Mouse (Mus musculus) kidney, adult 18-20 months (tissue): ENCODE data around the gene Trpc7.

Source experiments
- DNase-seq: peaks from one replicate; pipeline ENCODE4 v3.0.0; 2021

Gene Trpc7

DNA sequence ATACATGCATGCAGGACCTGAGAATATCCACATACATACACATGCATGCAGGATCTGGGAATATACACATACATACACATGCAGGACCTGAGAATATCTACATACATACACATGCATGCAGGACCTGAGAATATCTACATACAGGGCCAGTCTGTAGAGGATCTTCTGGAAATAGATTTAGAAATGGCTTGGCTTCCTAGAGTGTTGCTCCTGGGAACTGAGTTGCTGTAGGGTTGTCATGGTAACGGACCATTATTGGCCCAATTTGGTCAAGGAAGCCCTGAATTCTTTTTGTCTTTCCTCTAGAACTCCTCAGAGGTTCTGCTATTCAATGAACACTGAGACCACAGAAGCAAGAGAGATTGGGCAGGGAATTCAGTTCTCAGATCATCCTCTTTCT is 113.2 kb downstream of the Trpc7 start:
- no peak for DNase-seq

DNA sequence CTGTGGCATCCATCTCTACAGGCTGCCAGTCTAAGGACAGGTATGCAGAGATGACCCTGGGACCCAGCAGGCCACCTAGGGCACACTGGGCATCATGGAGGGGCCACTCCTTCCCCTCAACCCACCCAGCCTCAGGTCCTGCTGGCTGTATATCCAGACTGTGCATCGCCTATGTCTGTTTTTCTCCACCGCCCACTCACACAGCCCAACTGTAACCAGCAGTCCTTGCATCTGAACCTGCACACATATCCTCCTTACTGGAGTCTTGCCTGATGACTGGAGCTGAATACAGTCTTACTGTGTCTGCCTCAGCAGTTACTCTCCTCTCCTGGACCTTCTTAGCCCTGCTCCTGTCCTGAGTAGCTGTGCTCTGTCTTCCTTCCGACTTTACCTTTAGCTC is 114.1 kb downstream of the Trpc7 start:
- DNase-seq, result no peak

DNA sequence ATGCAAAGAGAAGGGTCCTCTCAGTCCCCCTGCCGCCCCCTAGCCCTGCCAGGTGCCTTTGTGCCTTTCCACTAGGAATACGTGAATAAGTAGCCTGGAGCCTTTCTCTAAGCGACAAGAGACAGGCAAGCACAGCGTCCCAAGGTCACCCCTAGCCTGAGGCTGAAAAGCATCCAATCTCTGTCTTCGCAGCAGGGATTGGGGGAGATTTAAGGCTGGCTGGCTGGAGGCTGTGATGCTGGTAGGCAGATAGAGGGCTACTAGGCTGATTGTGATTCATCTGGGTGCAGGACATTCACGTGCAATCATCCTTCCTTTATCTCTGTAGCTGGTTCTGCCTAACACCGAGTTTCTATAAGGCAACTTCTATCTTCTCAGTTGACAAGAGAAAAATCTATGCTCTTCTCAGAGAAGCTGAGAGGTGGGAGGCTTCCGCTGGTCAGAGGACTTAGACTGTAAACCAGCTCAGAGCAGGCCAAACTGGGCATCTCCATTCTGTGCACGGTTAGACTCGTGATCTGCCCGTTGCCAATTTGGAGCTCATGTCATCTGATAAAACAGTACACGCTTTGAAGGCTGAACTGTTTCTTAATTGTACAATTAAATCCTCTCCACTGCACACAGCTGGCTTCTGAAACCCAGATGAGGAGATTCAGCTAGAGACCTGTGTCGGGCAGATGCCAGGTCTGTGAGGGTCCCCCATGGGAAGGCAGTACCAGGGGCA is 114.9 kb downstream of the Trpc7 start:
- DNase-seq, result no peak

DNA sequence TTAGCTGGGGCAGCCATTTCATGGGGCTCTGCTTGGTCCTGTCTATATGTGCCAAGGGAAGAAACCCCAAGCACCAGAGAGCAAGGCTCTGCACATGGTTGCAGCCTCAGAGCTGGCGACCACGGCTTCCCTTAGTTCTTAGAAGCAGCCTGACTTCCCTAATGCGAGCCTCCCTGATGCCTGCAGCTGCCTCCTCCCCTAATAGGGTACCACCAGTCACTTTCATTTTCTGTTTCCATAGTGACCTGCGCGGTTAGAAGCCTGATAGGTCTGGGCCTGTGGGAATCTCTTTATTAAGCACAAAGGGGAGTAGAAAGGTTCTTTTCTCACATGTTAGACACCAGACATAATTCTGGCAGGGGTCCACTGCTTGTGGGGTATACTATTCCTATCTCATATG is 121.5 kb downstream of the Trpc7 start:
- no peak for DNase-seq

DNA sequence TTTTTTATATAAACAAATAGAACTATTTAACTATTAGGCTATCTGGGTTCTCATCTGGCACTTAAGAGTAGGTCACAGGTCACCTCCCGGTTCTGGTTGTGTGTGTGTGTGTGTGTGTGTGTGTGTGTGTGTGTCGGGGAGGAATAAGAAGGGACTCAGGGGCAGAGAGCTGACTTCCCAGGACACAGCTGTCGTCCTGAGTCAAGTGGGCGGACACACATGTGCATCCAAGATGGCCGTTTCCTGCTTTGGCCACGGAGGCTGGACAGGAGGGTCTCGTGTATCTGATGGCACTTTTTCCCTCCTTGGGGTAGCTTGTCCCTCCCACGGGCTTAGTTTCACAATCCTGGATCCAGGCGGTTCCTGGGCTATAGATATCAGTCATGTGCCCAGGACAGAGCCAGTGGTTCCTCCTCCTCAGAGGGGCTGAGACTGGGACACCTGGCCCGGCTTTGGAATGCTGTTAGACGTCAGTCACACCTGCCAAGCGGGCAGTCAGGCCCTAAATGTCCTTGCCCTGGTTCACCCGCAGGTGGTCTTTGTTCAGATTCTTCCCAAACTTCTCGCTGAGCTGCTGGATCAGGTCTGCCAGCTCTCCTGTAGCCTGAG is 122.4 kb downstream of the Trpc7 start:
- DNase-seq, result no peak

DNA sequence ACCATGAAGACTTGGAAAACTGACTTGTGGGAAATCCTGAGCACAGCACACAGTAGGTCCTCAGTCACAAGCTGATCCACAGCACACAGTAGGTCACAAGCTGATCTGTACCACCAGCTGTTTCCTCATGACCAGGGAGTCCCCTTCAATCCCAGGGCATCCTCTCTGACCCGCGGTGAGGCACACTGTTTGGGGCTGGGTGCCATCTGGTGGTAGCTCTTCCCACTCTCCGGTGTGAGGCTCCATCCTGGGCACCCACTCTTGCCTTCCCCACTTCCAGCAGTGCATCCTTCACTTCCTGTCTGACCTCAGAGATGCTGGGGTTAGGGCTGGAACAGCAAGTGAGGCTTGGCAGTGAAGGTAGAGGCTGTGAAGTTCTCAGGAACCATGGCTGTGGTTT is 123.2 kb downstream of the Trpc7 start:
- DNase-seq, result no peak

DNA sequence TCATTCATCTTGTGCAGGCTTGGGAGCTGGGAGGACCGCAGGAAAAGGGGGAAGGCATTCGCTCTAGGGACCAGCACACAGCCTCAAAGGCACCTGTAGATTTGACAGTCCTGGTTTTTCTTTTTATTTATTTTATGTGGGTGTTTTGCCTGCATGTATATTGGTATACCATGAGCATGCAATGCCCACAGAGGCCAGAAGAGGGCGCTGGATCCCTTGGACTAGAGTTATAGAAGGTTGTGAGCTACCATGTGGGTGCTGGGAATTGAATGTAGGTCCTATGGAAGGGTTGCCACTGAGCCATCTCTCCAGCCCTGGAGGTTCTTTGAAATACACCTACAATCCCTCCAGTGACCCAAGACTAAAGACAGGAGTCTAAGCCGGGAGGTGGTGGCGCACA is 125.0 kb downstream of the Trpc7 start:
- no peak for DNase-seq

DNA sequence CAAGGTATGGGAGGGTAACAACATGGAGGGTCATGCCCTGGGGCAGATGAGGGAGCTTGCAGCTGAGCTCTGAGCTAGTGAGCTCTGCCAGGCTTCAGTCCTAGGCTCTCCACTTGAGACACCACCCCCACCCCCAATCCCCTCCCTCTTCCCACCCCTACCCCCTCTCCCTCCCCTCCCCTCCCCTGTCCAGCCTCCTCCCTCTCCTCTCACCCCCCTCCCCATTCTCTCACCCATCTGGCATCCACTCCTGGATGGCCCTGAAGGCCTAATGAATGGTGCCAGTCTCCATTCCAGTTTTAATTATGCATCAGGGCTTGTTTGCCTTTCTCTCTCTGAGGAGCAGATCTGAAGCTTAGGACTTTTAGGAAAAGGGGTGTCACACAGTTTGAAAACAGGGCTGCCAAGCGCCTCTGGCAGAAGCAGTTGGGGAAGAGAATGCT is 125.6 kb downstream of the Trpc7 start:
- DNase-seq, result no peak

DNA sequence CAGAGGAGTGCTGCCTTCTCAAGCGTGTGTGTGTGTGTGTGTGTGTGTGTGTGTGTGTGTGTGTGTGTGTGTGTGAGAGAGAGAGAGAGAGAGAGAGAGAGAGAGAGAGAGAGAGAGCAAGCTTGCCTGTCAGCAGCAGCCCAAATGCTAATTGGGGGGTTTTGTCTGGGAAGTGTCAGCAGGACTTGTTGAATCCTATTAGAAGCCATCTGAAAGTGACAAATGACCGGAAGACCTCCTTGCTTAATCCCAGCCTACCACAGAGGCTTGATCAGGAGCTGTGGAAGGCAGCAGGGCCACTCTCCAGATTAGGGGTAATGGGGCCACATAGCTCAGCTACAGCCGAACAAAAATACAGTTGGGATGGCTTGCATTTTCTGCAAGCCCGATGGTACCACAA is 126.4 kb downstream of the Trpc7 start:
- DNase-seq, result no peak

DNA sequence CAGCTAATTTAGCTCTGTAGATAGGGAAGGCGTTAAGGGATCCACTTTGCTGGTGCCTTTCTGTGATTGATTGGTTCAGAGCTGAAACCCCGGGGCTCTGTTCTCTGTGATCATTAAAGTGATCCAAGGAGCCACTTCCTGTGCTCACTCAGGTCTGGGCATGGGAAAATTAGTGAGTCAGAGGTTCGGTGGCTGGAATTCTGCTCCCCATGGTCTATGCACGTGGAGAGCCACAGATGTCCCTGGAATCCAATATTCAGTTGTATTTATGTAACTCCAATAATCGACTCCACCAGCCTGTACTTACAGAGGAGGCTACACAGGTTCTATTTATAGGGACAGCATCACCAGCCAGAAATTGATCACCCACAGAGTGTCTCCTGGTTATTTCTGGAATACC is 129.6 kb downstream of the Trpc7 start:
- no peak for DNase-seq

DNA sequence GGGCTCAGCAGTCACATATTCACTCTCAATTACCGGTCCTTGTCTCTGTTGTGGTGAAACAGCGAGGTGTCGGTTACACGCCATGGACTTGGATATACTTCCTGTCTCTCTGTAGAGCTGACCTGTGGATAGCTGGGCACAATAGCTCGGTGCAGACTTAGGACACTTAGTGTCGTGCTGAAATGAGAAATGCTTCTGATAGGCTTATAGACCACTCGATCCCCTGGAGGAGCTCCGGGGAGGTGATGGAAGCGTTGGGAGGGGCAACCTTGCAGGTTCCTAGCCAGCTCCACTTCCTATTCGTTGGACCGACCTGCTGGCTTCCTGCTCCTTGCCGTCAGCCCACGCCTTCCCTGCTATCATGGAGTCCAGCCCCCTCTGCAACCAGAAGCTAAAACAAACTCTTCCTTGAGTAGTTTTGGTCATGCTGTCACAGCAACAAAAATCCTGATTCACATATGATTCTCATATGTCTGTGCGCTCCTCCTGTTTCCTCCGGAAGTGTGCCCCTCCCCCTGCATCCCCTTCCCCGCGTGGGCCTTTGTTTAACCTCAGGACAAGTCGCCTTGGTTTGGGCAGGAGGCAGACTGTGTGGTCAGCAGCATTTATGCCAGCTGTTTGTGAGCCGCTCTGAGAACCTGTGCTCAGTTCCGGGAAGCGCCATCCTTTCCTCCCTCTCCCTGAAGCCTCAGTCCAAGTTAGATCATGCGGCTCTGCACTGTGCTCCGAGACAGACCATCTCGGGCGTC is 130.3 kb downstream of the Trpc7 start:
- no peak for DNase-seq

DNA sequence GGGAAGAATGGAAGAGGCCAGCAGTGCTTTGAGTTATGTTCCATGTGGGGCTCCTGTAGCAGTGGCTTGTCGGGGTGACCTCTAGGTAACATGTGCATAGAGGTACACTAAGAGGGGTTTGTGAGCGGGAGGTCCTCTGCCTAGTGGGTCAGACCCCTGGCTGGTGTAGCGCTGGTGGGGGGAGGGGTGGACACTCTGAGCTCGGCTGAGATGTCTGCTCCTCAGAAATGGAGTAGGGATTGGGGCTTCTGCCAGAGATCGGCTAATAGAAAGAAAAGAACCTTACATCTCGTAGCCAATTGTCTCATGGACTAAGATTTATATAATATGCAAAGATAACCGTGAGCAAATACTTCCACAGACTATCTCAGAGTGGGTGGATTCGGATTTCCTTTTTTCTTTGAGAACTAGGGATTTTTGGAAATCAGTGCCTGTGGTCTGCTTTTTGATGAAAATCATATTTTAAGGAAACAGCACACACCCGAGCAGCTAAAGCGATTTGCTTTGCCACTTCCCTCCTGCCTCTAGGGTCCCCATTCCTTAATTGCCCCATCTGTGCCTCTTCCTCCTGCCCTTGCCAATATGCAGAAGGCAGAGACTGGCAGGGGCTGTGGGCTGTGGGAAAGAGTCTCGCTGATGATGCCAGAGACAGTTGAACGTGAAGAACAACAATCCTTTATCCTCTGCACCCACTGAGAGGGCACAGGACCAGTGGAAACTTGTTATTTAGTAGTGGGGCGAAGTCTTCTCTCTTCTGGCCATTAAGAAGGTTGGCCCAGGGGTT is 133.2 kb downstream of the Trpc7 start:
- DNase-seq, result no peak

DNA sequence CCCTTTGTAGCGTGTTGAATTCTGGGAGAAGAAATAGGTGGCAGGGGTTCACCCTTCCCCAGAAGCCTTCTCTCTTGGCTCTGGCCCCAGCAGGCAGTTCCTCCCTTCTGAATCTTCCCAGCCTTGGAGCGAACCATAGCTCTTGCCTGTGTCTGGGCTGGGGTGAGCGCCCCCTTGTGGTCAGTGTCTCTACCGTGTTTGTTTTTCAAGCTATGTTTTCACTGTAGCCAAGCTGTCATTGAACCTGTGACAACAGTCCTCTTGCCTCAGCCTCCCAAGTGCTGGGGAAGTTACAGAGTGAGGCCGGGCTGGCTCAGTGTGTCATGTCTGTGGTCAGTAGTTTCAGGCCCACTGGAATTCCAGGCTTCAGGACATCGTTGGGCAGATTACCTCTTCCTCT is 137.3 kb downstream of the Trpc7 start:
- DNase-seq, result peak; percentile 83

DNA sequence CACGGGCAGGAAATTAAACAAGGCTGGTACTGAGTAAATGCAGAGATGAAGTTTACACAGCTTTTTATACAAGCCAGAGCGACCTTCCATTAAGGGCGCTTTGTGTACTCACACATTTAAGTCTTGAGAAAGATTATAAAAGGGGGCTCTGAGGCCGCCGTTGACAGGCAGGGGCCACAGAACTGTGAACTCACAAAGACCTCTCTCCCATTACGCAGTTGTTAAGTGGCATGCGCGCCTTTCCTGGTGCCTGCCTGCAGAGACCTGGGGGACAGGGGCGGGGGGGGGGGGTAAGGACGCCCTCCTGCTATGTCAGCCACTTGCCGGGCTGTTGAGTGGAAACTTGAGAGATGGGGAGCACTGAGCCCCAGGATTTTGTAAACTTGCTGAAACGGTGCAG is 138.6 kb downstream of the Trpc7 start:
- DNase-seq, result no peak

DNA sequence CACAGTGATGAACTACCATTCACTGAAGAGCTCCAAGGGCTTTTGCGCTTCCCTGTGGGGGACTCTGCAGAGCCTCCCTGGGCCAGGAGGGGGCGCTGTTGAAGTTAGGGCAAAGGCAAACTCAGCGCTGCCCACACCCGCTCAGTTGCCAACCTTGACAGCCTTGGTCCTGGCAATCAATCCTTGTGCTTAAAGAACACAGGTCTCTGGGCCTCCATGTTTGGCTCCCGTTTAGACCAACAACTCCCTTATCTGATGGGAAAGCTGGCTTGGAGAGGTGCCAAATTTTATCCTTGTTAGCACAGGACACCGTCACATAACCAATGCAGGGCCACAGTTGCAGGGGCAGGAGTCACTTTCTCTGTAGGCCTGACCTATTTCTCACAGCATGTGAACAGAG is 139.9 kb downstream of the Trpc7 start:
- DNase-seq, result peak; percentile 23

DNA sequence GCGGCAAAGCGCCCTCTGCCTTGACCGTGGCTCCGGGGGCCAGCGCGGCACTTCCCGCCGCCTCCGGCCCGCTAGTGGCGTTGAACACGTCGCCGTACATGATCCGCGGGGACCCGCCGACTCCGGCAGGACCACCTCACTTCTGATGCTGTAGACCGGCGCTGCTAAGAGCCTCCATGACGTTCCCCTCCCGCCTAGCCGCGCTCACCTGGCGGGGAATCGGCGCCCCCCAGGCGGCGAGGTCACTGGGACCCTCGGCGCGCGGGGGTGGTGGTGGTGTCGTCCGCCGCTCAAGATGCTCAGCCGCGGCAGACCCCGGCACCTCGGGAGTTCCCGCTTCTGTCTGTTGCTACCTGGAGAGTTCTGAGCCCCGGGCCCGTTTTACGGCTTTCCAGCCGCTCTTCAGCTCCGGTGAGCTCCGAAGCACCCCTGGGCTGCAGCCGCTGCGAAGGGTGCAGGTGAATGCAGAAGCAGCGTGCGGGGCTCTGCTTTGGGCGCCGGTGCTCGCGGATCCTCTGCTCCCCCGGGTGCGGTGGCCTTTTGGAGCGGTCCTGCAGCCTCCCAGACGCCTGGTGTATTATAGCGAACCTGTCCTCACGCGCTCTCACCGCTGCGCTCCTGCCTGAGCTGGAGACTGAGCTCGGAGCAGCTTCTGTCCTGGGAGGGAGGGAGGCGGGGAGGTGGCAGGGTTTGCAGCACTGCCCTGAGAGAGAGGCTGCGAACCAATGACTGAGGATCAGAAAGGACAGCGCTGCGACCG is 142.4 kb downstream of the Trpc7 start, which contains the start of gene Gm45623:
TSS of gene Gm45623 (minus strand) at position 636 of the 760 bp plus-strand sequence.
- DNase-seq, result no peak

DNA sequence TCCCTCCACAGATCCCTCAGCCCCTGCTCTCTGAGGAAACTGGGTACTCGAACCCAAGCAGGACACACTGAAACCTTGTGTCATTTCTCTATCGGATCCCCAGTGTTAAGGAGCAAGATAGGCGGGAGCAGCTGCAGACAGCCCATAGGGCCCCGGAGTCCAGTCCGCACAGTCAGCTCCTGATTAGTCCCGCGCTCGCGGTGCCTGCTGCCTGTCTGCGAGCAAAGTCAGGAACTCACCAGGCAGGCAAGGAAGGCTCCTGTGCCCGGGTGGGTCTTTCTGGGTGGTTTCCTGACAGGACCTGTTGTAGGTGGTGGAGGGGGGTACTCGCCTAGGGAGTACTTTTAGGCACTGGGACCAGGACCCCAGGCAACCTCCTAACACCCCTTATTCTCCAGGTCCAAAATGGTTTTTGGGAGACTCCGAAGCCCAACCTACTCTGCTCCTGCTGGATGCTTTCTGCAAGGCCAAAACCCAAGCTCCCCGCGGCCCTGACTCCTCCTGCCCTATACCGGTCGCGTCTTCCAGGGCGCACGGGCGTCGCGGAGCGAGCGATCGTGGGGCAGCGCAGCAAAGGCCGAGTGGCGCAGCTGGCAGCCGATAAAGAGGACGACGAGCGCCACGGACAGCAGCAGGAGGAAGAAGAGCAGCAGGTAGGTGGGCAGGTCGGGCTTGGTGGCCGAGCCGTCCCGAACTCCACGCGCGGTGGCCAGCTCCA is 143.2 kb downstream of the Trpc7 start:
- no peak for DNase-seq

DNA sequence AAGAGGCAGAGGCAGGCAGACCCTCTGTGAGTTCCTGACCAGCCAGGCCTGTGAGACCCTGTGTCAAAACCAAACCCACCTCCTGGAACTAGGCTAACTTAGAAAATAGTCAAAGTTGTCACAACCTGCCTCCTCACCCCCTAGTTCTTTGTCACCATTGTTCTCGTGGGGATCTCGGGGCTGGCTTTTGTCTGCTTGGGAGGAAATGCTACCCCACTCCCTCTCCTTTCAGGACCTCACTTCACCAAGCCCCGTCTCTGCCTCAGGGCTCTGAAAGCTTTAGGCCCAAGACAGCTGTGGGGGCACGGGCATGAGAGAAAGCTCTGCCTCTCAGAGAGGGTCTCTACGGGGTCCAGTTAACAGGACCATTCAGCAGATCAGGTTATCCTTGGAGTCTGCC is 144.0 kb downstream of the Trpc7 start:
- DNase-seq, result no peak

DNA sequence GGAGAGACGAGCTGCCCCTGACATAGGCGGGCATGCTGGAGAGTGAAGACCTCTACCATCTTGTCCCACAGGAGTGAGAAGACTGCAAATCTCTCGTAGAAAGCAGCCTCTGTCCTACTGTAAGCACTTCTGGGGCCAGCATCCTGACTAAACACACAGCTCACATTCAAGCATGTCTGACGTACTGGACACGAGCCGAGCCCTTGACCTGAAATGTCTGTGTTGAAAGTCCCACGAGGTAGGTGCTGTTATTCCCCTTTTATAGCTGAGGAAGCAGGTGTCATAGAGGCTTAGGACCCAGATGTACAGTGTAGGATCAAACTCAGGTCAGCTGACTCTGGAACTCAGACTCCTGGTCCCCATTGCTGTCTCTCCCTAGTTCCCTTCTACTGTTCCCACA is 146.4 kb downstream of the Trpc7 start:
- DNase-seq, result no peak

DNA sequence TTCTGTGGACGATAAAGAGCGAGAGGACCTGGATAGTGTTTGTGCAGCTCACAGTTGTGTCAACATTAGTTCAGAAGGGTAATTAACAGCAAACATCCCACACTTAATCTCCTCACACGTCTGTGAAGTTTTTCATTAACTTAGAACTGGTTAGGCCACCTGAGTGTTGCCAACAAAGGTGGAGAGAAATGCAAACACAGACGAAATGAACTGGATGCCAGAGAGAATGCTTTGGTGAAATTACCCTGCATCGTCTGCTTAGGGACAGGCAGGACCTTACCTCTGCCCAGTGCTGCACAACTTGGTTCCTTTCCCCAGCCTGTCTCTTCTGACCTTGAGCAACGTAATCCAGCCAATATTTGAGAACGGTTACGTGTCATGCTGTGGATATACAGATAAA is 148.2 kb downstream of the Trpc7 start:
- peak; percentile 44 for DNase-seq

DNA sequence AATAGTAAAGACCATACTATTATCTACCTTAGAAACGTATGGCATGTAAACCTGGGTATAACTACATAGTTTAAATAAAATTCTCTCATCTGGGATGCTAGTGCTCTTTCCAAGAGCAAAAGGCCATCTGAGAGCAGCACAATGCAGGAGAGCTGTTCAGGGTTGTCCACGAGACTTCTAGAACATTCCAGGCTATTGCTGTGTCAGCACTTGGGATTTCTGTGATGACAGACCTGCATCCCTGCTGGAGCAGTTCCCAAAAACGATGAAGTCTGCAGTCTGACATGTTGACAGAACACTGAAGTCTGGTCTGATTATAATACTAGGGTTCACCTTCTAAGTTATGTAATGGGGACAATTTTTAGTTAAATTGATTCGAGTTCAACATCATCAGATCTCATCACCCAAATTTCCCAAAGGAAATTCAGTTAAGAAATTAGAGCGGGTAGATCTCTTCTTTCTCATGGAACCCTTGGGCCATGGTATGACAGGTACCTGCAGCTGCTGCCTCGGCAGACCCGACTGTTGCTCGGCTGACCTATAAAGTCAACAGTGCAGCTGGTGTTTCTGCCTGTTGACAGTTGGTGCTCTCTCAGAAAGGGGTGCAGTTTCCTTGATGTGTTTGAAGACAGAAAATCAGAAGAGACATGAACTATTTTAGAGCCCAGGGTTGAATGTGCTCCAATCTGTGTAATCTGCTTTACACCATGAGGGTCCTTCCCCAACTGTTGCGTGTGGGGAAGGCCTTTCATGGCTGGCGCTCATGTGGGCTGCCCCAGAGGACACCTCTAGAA is 148.9 kb downstream of the Trpc7 start:
- DNase-seq, result no peak
